Mouse (Mus musculus) hindbrain, embryonic 14.5 days (tissue): ENCODE measurements around the gene Wdr90. TPM values are rescaled to one million over a fixed set of nuclear protein-coding genes. Genes with fewer than 3 reads are reported as not detected.
"Not testable (repeated sequence)": the region's sequence is repeated elsewhere in the genome, so short reads cannot be mapped to it uniquely, and the experiment has no call there.

ENCODE experiments used
- ATAC-seq: fragments of 200-750 bp; cut with Nextera tagmentation; 2 replicates; pipeline ENCODE4 v1.8.0; 2017; ENCODE audit warnings: moderate number of reproducible peaks, mild to moderate bottlenecking, moderate TSS enrichment, moderate library complexity; ENCODE audit not compliant: low FRiP score
- DNase-seq: peaks from one replicate; pipeline ENCODE4 v3.0.0-alpha.2; 2015; ENCODE audit warnings: low spot score
- H3K27ac ChIP-seq: fragments of 300-500 bp; sonication (generic); 2 replicates; pipeline ENCODE4 v1.5.1; 2014; ENCODE audit warnings: mild to moderate bottlenecking, moderate library complexity
- H3K27me3 ChIP-seq: fragments of 300-500 bp; sonication (generic); 2 replicates; pipeline ENCODE4 v1.6.1; 2014; ENCODE audit warnings: mild to moderate bottlenecking, low read length, mixed read lengths; ENCODE audit not compliant: control insufficient read depth, insufficient read depth
- H3K36me3 ChIP-seq: fragments of 300-500 bp; sonication (generic); replicated peaks from 2 replicates; pipeline ENCODE4 v1.6.1; 2014; ENCODE audit not compliant: control insufficient read depth, insufficient read depth
- H3K4me1 ChIP-seq: fragments of 300-500 bp; sonication (generic); replicated peaks from 2 replicates; pipeline ENCODE4 v1.6.1; 2014; ENCODE audit warnings: antibody characterized with exemption, low read length, mixed read lengths; ENCODE audit not compliant: control insufficient read depth, insufficient read depth
- H3K4me2 ChIP-seq: fragments of 300-500 bp; sonication (generic); replicated peaks from 2 replicates; pipeline ENCODE4 v1.6.1; 2014; ENCODE audit warnings: mild to moderate bottlenecking, moderate library complexity
- H3K4me3 ChIP-seq: fragments of 300-500 bp; sonication (generic); replicated peaks from 2 replicates; pipeline ENCODE4 v1.5.1; 2014; ENCODE audit warnings: mild to moderate bottlenecking, low read length
- H3K9ac ChIP-seq: fragments of 300-500 bp; sonication (generic); 2 replicates; pipeline ENCODE4 v1.6.1; 2014
- H3K9me3 ChIP-seq: fragments of 300-500 bp; sonication (generic); 2 replicates; pipeline ENCODE4 v1.6.1; 2016; ENCODE audit warnings: low read length; ENCODE audit not compliant: control insufficient read depth
- WGBS: fragments of 180-500 bp; shearing (Covaris S2); extraction: QIAGEN DNeasy Blood & Tissue Kit; methylation state at CpG from one replicate; pipeline ENCODE4 v1.1.7; 2014; 5-methylcytosine and 5-hydroxymethylcytosine counted together
- polyA plus RNA-seq: library from polyadenylated mRNA; unstranded; fragments of >200 nt; fragmentation: Nextera tagmentation; extraction: Ambion mirVana; gene quantifications from 2 replicates; pipeline ENCODE4 v1.2.1, GENCODE M21; 2014

Wdr90 gene
- polyA plus RNA-seq, 1 experiment from 2014 or later = 13.1 TPM

GRCm38 (mm10) chr17:25818851-25819780 lies 42.2 kb downstream of the Wdr90 start:
- Histone ChIP-seq H3K4me3 (no peak overlapping the region), H3K27me3 (peaks cover 22% of the 10 kb centered on the region; the same call in 1 of the 2 replicates), H3K36me3 (peaks cover 44% of the 10 kb centered on the region), H3K27ac (no peak overlapping the region), H3K4me2 (no peak overlapping the region), H3K9ac (no peak overlapping the region), H3K9me3 (no peaks in the 10 kb centered on the region), H3K4me1 (peaks cover 4% of the 10 kb centered on the region)
- ATAC-seq = no peak
- 11% methylated on average over 46 of the region's 46 CpGs for WGBS
- no peak for DNase-seq

DNA sequence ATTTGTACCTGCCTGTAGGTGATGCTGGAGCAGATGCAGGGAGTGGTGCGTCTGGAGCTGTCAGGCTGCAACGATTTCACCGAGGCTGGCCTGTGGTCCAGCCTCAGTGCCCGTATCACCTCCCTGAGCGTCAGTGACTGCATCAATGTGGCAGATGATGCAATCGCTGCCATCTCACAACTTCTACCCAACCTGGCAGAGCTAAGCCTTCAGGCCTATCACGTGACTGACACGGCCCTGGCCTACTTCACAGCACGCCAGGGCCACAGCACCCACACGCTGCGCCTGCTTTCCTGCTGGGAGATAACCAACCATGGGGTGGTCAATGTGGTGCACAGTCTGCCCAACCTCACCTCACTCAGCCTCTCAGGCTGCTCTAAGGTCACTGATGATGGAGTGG lies 43.6 kb downstream of the Wdr90 start:
- WGBS = 89% methylated on average over 11 of the region's 11 CpGs
- H3K27ac ChIP-seq = no peak overlapping the region
- no peak for ATAC-seq

GRCm38 (mm10) chr17:25813471-25813870 lies 47.8 kb downstream of the Wdr90 start:
- Histone ChIP-seq H3K4me1 (peaks cover 25% of the 10 kb centered on the region), H3K27ac (no peak overlapping the region), H3K4me3 (0 out of 2 replicates have a peak overlapping the region, but pooled peaks have one; percentile 2), H3K36me3 (peaks cover 25% of the 10 kb centered on the region), H3K4me2 (peak overlapping the region; percentile 39), H3K9ac (peak overlapping the region; percentile 44), H3K9me3 (no peaks in the 10 kb centered on the region), H3K27me3 (peaks cover 12% of the 10 kb centered on the region; the same call in 1 of the 2 replicates)
- DNase-seq = peak; percentile 74
- 3% methylated on average over 20 of the region's 20 CpGs for WGBS
- no peak for ATAC-seq

More for the DNA sequence above, 43.6 kb downstream of the Wdr90 start:
- H3K36me3 ChIP-seq = peaks cover 44% of the 10 kb centered on the region
- no peak for DNase-seq
- H3K4me1 ChIP-seq = peaks cover 9% of the 10 kb centered on the region
- H3K4me3 ChIP-seq = no peak overlapping the region
- H3K9ac ChIP-seq = no peak overlapping the region
- no peaks in the 10 kb centered on the region for H3K9me3 ChIP-seq
- H3K4me2 ChIP-seq = no peak overlapping the region
- peaks cover 22% of the 10 kb centered on the region; the same call in 1 of the 2 replicates for H3K27me3 ChIP-seq

- H3K27me3 ChIP-seq = no peaks in the 10 kb centered on the region
- no peak for DNase-seq
- no peaks in the 10 kb centered on the region for H3K9me3 ChIP-seq
- H3K9ac ChIP-seq = peak overlapping the region; percentile 99; the same call in 1 of the 2 replicates
- H3K4me2 ChIP-seq = peak overlapping the region; percentile 99
- no peak overlapping the region for H3K27ac ChIP-seq
- peak overlapping the region; percentile 97; the same call in 1 of the 2 replicates for H3K4me3 ChIP-seq
- no peaks in the 10 kb centered on the region for H3K36me3 ChIP-seq
- H3K4me1 ChIP-seq = peaks cover 31% of the 10 kb centered on the region
- 80% methylated on average over 4 of the region's 4 CpGs for WGBS
- ATAC-seq = no peak
These were observed 50.4 kb downstream of the Wdr90 start for GRCm38 (mm10) chr17:25810890-25811289.

DNA sequence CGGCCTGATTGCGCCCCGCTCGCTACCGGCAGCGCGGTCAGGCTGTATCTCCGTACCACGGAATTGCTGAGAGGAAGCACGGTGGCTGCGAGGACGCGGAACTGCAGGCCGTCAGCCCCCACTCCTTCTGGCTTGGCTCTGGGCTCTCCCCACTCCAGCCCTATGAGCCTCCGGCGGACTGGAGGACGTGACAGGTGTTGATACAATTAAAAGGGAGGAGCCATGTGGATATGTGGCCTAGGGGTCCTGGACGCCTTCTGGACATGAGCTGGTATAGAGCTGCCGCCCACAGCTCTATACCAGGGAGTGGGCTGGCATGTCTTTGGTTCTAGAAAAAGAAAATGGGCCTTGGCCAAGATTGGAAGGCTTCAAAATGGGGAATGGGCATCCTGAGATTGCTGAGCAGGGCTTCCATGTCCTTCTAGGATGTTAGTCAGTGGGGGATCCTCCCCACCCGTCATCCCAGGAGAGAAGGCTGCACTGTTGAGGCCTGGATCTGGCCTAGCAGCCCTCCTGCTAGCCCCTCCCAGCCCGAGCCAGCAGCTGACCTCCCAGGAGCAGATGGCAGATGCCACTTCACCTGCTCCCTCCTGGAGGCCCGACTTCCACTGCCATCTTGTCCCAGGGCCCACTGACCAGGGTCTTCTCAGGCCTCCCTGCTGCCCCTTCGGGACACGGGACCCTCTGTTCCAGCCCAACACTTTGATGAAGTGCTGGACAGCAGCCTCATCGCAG lies 51.5 kb downstream of the Wdr90 start:
- Histone ChIP-seq H3K9me3 (no peaks in the 10 kb centered on the region), H3K9ac (peak overlapping the region; percentile 99), H3K36me3 (no peaks in the 10 kb centered on the region), H3K27me3 (no peaks in the 10 kb centered on the region), H3K4me2 (peak overlapping the region; percentile 99), H3K4me1 (peaks cover 31% of the 10 kb centered on the region), H3K4me3 (peak overlapping the region; percentile 97), H3K27ac (peak overlapping the region; percentile 99)
- 3% methylated on average over 24 of the region's 25 CpGs for WGBS
- DNase-seq = no peak
- ATAC-seq = peak; percentile 41

DNA sequence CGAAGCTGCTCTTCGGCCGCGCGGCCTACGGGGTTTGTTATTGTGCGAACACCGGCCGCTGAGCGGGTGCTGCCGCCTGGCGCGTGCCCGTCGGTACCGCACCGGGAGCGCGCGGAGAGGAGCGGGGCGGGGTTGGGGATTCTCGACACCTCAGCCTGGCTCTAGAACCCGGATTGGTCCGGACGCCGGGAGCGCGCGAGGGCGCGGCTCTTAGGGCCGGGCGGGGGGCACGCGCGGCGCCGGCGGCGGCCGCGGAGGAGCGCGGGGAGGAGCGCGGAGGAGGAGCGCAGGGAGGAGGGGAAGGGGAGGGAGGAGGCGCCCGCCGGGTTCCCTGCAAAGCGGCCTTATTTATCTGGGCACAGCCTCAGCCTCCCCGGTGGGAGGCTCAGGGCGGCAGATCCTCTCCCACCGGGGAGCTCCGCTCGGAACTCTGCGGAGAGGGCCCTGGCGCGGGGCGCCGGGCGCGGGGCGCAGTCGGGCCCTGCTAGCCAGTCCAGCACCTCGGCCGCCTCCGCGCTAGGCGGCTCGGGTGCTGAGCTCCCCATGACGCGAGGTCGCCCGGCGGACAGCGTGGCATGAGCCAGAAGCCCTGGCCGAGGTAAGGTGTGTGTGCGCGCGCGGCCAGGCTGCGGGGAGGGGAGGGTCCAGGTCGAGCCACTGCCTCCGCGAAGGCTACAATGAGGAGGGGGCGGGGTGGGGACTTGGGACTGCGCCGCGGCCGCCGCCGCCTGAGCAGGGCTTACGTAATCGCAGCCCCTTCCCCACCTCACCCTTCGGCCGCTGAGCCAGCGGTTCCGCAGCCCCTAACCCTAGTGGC lies 52.3 kb downstream of the Wdr90 start, which contains the start of gene Fbxl16:
Fbxl16 (plus strand) TSS at position 297 of the 817 bp plus-strand sequence.
- peak within 1 kb of the TSS; percentile 99 for H3K27ac ChIP-seq
- DNase-seq (peak; percentile 92), ATAC-seq (peak; percentile 88)
- no peaks in the 10 kb centered on the region for H3K9me3 ChIP-seq
- H3K4me2 ChIP-seq = peak within 1 kb of the TSS; percentile 99
- H3K4me3 ChIP-seq = peak within 1 kb of the TSS; percentile 97
- H3K36me3 ChIP-seq = no peaks in the 10 kb centered on the region
- H3K27me3 ChIP-seq = no peaks in the 10 kb centered on the region
- peak within 1 kb of the TSS; percentile 99 for H3K9ac ChIP-seq
- WGBS = under 1% methylated on average over 58 of the region's 100 CpGs
- H3K4me1 ChIP-seq = peaks cover 33% of the 10 kb centered on the region

- WGBS = 24% methylated on average over 5 of the region's 5 CpGs
- Histone ChIP-seq H3K9me3 (no peaks in the 10 kb centered on the region), H3K27ac (peak overlapping the region; percentile 99), H3K4me1 (peaks cover 36% of the 10 kb centered on the region), H3K9ac (peak overlapping the region; percentile 99), H3K36me3 (no peaks in the 10 kb centered on the region), H3K4me2 (peak overlapping the region; percentile 99), H3K27me3 (no peaks in the 10 kb centered on the region), H3K4me3 (peak overlapping the region; percentile 97)
- ATAC-seq = no peak
- no peak for DNase-seq
These were observed 53.3 kb downstream of the Wdr90 start for GRCm38 (mm10) chr17:25808028-25808427.

DNA sequence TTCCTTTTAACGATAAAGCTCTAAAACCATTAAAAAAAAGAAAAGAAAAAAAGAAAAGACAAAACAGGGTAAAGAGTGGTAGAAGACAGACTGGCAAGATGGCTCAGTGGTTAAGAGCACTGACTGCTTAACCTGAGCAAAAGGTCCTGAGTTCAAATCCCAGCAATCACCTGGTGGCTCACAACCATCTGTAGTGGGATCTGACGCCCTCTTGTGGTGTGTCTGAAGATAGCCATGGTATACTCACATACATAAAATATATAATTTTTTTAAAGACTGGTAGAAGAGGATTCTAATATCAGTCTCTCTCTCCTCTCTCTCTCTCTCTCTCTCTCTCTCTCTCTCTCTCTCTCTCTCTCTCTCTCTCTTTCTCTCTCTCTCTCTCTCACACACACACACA lies 53.8 kb downstream of the Wdr90 start:
- H3K9me3 ChIP-seq, H3K4me2 ChIP-seq, H3K9ac ChIP-seq, H3K27ac ChIP-seq, ATAC-seq, H3K27me3 ChIP-seq, DNase-seq, H3K36me3 ChIP-seq, H3K4me3 ChIP-seq: not testable (repeated sequence)
- H3K4me1 ChIP-seq = peaks cover 39% of the 10 kb centered on the region
- WGBS = 49% methylated on average over 2 of the region's 2 CpGs
